Mouse (Mus musculus) erythroblast, embryonic 14.5 days (primary cell): ENCODE data around the gene Tubb2a.

Source experiments
- GATA1 ChIP-seq: IDR thresholded peaks from 2 replicates; pipeline ENCODE4 v1.6.1; 2012; ENCODE audit warnings: low read length, inconsistent platforms, mixed read lengths
- TAL1 ChIP-seq: IDR thresholded peaks from 3 replicates; pipeline ENCODE4 v1.6.1; 2012; ENCODE audit warnings: low read length, inconsistent platforms, mixed read lengths

GRCm38 (mm10) chr13:34053673-34054282 lies 24.0 kb downstream of the Tubb2a start:
- TF ChIP-seq GATA1 (no peak), TAL1 (no peak)
